Mouse (Mus musculus) frontal cortex, adult 2 months (tissue): ENCODE results near the gene Zbtb8os. TPM values are rescaled to one million over a fixed set of nuclear protein-coding genes. Genes with fewer than 3 reads are reported as not detected.

ENCODE experiments used
- DNase-seq, 2 experiments: peaks; one replicate each; pipeline ENCODE4 v3.0.0; 2022; ENCODE audit warnings: low spot score in 1 of 2; ENCODE audit errors: extremely low spot score in 1 of 2
- polyA plus RNA-seq: library from polyadenylated mRNA; depleted of rRNA; stranded (reverse); fragments of >200 nt; gene quantifications from 2 replicates; pipeline ENCODE4 v1.2.3, GENCODE M21; 2012; rRNA removed

Gene Zbtb8os
- polyA plus RNA-seq = 31.1 and 32.0 TPM in 2 replicates

GRCm38 (mm10) chr4:129335216-129336074 lies at the start of gene Zbtb8os, which contains the start of gene Rbbp4:
Gene Zbtb8os, plus strand, starts transcription at chr4:129335695.
Gene Rbbp4, minus strand, starts transcription at chr4:129335370.
- DNase-seq = peak; percentile 97

GRCm38 (mm10) chr4:129286001-129286682 lies 49.4 kb upstream of the Zbtb8os start:
- DNase-seq = no peak

GRCm38 (mm10) chr4:129286683-129287471 lies 48.6 kb upstream of the Zbtb8os start:
- DNase-seq = no peak

- no peak for DNase-seq
These were observed 48.0 kb upstream of the Zbtb8os start, which contains the start of gene Sync for GRCm38 (mm10) chr4:129287472-129287981. Gene Sync, plus strand, starts transcription at chr4:129287617.

- DNase-seq = no peak
These were observed 47.4 kb upstream of the Zbtb8os start for GRCm38 (mm10) chr4:129288067-129288466.

GRCm38 (mm10) chr4:129289671-129290070 lies 45.8 kb upstream of the Zbtb8os start:
- DNase-seq = peak in 1 of 2 experiments; percentile 22

- DNase-seq = no peak
These were observed 42.7 kb upstream of the Zbtb8os start for GRCm38 (mm10) chr4:129292831-129293230.

- DNase-seq = no peak
These were observed 41.8 kb upstream of the Zbtb8os start for GRCm38 (mm10) chr4:129293702-129294101.

GRCm38 (mm10) chr4:129295188-129295587 lies 40.3 kb upstream of the Zbtb8os start:
- DNase-seq = no peak

- DNase-seq = no peak
These were observed 39.4 kb upstream of the Zbtb8os start for GRCm38 (mm10) chr4:129296066-129296465.

- peak; percentile 41 to 71 for DNase-seq
These were observed 37.8 kb upstream of the Zbtb8os start for GRCm38 (mm10) chr4:129297724-129298123.

- no peak for DNase-seq
These were observed 36.4 kb upstream of the Zbtb8os start for GRCm38 (mm10) chr4:129299121-129299520.

GRCm38 (mm10) chr4:129303401-129303800 lies 32.1 kb upstream of the Zbtb8os start:
- DNase-seq = no peak

GRCm38 (mm10) chr4:129303816-129304215 lies 31.7 kb upstream of the Zbtb8os start:
- no peak for DNase-seq

- no peak for DNase-seq
These were observed 31.2 kb upstream of the Zbtb8os start for GRCm38 (mm10) chr4:129304306-129304705.

- DNase-seq = no peak
These were observed 27.6 kb upstream of the Zbtb8os start for GRCm38 (mm10) chr4:129307936-129308335.

GRCm38 (mm10) chr4:129313886-129314285 lies 21.6 kb upstream of the Zbtb8os start:
- DNase-seq = no peak

- DNase-seq = no peak
These were observed 14.6 kb upstream of the Zbtb8os start for GRCm38 (mm10) chr4:129320876-129321275.

- DNase-seq = peak; percentile 15 to 22
These were observed 13.5 kb upstream of the Zbtb8os start for GRCm38 (mm10) chr4:129322042-129322441.

- DNase-seq = no peak
These were observed 12.0 kb upstream of the Zbtb8os start for GRCm38 (mm10) chr4:129323491-129323890.
